Mouse (Mus musculus): ENCODE measurements around the gene Lgals1.

DNA sequence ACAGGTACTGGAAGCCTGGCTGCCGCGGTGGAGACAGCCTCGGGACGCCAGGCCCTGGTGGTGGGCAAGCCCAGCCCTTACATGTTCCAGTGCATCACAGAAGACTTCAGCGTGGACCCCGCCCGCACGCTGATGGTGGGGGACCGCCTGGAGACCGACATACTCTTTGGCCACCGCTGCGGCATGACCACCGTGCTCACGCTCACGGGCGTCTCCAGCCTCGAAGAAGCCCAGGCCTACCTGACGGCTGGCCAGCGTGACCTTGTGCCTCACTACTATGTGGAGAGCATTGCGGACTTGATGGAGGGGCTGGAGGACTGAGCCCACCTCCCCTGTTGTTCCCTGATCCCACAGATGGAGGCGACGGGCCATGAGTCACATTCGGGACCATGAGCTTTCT, 8.4 kb upstream of the Lgals1 start:
- TF ChIP-seq POLR2A (IDR thresholded peaks at IDR 0.05; ENCODE audit: borderline replicate concordance, extremely low read depth, low read depth, low read length) = no peak
- no peak for TF ChIP-seq CTCF (IDR thresholded peaks at IDR 0.05; ENCODE audit: insufficient read depth, low read length)
